Mouse (Mus musculus): Measurements from ENCODE around the gene Neu1.

Gene Neu1

DNA sequence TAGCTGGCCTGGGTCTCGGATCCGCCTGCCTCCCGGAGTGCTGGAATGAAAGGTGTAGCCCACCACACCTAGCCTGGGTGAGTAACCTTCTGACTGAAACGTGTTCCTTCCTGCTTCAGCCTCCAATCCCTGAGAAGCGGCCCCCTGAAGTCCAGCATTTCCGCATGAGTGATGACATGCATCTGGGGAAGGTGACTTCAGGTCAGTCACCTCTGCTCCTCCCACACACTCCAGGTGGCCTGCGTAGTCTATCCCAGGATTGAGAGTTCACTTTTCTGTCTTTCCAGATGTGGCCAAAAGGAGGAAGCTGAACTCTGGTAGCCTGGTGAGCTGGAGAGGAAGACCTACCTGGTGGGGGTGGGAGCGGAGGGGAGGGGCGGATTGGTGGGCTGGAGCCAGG lies 28.2 kb upstream of the Neu1 start:
- no peak for DNase-seq (ENCODE audit: low read depth, low spot score)

DNA sequence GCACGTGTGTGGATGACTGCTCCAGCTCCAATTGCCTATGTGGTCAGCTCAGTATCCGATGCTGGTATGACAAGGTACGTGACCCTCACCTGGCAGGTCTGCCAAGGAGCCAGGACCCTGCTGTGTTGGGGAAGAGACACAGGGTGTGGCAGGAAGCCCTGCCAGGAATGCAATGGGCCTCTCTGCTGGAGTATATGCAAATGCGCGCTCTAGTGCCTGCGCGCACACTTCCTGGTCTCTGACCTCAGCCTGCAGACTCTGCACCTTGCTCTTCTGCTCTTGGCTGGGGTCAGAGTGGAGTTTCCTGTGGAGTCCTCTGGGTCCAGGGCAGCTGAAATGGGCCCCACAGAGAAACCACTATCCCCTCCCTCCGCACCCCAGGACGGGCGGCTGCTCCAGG lies 20.1 kb upstream of the Neu1 start:
- DNase-seq (ENCODE audit: low read depth, low spot score): no peak

DNA sequence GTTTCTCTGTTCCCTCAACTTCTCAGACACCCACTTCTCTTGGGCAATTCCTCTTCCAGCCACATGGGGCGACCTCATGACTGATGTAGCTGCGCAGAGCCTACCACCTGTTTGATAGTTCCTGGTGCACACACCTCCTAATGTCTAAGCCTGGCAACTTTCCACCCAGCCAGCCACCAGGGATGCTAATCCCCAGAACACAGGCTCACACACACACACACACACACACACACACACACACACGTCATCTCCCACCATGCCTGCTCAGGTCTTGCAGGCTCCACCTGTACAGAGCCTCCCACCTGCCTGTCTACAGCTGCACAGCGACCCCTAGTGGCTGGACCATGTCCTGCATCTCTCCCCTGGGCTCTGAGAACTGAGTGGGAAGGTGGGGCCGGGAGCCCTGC lies 19.1 kb upstream of the Neu1 start:
- DNase-seq (ENCODE audit: low read depth, low spot score): no peak

DNA sequence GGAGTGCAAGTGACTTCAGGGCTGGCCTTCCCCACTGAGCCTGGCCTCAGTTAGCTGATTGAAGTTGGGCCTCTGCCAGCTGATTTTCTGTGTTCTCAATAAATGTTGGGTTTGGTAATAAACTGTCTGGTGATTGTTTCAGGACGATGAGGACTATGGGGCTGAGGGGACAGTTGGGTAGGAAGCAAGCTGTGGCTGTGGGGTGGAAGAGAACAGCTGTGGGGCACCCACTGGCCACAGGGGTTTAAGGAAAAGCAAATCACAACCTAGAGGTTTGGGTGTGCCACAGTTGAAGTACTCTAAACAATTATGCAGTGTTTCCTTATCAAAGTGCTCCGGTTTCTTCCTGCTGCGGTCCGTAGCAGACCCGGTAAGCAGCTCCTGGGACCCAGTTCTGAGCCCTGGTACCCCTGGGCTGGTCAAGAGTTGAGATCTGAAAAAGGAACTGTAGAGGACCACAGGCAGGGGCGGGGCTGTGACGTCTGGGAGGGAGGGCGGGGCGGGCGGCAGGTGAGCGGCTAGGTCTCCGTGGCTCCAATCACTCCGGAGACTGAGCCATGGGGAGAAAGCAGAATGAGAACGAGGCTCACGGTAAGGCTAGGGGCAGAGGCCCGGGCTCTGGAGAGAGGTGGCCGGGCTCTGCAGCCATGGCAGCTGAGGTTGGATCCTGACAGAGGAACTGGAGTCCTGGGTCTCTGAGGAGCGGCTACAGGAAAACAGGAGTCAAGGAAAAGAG lies 17.0 kb upstream of the Neu1 start, which contains the start of gene Slc44a4:
Slc44a4 (plus strand) TSS at position 537 of the 736 bp plus-strand sequence.
- DNase-seq (ENCODE audit: low read depth, low spot score): no peak

DNA sequence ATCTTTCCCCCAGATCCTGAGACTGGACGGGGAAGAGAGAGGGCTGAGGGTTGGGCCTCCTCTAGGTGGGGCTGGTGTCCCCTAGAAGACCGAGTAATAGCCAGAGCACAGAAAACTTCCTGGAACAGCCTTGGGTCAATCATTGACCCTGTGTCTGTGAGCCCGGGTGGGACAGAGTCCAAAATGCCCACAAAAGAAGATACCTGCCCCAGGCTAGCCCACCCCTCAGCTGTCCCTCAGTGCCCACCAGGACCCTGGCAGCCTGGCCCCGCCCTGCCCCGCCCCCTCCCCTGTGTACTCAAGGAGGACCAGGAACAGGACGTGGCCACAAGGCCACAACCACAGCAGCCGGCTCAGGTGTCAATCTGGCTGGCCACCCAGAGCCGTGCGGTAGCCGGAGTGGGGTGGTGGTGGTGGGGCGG lies 15.6 kb upstream of the Neu1 start:
- no peak for DNase-seq (ENCODE audit: low read depth, low spot score)

DNA sequence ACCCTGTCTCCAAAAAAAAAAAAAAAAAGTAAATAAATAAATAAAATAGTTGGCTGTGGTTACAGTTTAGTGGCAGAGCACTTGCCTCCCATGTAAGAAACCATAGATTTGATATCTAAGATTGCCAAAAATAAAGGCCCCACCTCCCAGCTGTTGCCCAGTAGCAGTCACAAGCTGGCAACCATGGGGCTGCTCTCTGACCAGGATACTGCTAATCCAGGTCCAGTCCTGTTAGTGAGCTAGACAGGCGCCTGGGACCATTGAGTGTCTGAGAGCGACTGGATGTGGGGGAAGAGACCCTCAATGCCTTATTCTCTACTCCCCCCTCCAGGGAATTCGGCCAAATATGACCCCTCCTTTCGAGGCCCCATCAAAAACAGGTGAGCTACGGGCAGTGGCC lies 14.7 kb upstream of the Neu1 start:
- no peak for DNase-seq (ENCODE audit: low read depth, low spot score)

DNA sequence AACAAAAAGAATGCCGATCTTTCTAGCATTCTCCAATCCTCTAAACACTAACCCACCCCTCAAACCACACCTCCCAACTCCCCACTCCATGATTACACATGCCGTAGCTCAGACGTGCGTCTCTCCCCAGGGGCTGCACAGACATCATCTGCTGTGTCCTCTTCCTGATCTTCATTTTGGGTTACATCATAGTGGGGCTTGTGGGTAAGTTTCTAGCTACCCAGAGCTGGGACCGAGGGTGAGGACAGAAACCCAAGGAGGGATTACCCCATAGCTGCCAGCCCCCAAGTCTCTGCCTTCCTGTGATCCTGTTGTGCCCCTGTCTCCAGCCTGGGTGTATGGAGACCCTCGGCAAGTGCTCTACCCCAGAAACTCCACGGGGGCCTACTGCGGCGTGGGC lies 13.9 kb upstream of the Neu1 start:
- DNase-seq (ENCODE audit: low read depth, low spot score): no peak

DNA sequence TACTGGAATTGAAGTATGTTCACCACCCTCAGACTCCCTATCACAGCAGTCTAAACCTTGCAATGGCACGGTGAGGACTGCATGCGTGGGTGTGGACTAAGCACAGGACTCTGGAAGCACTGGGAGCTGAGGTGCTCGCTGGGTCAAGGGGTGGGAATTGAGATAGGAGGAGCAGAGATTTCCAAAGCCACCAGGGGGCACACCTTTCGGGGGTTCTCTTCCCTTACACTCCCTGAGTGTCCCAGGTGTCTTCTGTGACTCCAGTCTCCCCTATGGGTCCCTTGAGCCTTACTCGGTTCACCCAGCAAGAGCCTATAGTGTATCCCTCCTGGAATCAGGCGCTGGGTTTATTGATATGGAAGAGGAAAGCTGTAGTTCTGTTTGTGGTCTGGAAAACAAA lies 8.1 kb upstream of the Neu1 start:
- DNase-seq (ENCODE audit: low read depth, low spot score): no peak

DNA sequence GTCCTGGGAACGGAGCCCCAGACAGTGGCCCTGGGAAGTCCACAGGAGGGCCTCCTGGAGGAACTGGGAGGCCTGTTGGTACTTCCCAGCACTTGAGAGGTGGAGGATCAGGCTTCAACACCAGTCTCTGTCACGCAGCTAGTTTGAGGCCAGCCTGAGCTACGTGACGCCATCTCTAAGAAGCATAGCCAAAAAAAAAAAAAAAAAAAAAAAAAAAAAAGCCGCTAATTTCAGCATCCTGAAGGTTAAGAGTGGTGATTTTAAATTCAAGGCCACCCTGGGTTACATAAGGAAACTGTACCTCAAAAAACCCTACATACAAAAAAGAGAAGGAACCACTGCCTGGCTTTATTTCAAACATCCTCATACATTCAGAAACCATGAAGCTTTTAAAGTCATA lies 6.8 kb upstream of the Neu1 start:
- DNase-seq (ENCODE audit: low read depth, low spot score): no peak

DNA sequence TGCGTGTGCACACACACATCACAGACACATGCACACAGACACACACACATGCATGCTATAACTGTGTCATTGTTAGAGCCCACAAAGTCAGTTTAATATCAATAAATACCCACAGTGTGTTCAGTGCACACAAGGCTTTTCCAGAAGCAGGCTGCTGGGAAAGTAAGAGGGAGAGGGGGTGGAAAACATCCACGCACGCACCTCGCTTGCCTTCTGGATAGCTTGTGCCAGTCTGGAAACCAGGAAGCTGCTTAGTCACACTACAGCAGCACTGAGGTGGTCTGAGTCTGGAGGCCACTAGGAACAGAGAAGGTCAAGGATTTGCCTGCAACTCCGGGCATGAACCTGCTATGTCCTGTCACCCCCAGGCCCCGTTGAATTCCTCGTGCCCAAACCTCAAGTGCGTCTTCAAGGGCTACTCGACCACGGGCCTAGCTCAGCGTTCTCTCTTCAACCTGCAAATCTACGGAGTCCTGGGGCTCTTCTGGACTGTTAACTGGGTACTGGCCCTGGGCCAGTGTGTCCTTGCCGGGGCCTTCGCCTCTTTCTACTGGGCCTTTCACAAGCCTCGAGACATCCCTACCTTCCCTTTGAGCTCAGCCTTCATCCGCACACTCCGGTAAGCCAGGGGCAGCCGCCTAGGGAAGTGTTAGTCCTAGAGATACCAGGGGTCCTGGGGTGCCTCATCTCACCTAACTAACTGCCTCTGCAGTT lies 3.6 kb upstream of the Neu1 start:
- no peak for DNase-seq (ENCODE audit: low read depth, low spot score)

DNA sequence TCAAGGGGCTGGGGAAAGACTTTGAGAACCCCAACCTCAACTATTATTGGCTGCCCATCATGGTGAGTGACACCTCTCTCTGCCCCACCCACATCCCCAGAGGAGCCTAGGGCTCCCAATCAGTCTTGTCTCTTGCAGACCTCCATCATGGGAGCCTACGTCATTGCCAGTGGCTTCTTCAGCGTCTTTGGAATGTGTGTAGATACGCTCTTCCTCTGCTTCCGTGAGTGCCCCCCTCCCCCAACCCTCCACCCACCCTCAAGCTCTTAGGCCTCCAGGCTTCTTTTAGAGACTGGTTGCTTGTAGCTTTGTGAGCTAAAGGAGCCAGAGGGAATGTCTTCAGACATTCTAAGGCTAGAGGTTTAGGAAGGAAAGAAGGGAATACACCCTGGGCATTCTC lies 2.2 kb upstream of the Neu1 start:
- no peak for DNase-seq (ENCODE audit: low read depth, low spot score)

DNA sequence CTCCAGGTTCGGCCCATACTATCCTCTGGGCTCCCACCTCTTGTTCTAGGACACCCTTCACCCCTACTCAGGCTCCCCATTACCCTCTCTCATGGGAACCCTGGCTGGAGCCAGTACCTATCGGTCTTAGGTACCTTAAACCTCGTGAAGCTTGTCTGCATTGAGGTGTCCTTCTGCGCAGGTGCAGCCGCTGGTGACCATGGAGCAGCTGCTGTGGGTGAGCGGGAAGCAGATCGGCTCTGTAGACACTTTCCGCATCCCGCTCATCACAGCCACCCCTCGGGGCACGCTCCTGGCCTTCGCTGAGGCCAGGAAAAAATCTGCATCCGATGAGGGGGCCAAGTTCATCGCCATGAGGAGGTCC lies 664 bp downstream of the Neu1 start:
- no peak for DNase-seq (ENCODE audit: low read depth, low spot score)

DNA sequence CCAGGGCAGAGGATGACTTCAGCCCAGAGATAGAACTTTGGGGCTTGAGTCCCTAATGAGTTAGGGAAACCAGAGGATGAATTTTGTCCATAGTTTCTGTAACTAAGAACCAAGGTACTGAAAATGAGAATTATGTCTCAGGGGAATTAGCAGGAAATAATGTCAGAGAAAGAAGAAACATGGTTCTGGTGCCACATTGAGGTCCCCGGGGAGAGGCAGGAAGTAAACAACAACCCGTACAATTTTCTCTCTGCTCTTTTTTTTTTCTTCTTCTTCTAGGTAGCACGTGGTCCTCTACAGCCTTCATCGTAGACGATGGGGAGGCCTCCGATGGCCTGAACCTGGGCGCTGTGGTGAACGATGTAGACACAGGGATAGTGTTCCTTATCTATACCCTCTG lies 1.2 kb downstream of the Neu1 start:
- no peak for DNase-seq (ENCODE audit: low read depth, low spot score)

DNA sequence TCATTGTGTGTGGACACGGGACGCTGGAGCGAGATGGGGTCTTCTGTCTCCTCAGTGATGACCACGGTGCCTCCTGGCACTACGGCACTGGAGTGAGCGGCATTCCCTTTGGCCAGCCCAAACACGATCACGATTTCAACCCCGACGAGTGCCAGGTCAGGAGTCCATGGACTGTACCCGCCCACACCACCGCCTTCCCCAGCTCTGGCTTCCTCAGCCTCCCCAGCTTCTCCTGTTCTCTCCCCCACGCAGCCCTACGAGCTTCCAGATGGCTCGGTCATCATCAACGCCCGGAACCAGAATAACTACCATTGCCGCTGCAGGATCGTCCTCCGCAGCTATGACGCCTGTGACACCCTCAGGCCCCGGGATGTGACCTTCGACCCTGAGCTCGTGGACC lies 3.0 kb downstream of the Neu1 start:
- DNase-seq (ENCODE audit: low read depth, low spot score): no peak

DNA sequence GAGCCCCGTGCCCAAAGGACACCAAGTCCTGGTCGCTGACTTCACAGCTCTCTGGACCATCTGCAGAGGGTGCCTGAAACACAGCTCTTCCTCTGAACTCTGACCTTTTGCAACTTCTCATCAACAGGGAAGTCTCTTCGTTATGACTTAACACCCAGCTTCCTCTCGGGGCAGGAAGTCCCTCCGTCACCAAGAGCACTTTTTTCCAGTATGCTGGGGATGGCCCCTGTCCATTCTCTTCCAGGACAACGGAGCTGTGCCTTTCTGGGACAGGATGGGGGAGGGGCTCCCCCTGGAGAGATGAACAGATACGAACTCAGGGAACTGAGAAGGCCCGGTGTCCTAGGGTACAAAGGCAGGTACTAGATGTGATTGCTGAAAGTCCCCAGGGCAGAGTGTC lies 3.8 kb downstream of the Neu1 start:
- no peak for DNase-seq (ENCODE audit: low read depth, low spot score)

DNA sequence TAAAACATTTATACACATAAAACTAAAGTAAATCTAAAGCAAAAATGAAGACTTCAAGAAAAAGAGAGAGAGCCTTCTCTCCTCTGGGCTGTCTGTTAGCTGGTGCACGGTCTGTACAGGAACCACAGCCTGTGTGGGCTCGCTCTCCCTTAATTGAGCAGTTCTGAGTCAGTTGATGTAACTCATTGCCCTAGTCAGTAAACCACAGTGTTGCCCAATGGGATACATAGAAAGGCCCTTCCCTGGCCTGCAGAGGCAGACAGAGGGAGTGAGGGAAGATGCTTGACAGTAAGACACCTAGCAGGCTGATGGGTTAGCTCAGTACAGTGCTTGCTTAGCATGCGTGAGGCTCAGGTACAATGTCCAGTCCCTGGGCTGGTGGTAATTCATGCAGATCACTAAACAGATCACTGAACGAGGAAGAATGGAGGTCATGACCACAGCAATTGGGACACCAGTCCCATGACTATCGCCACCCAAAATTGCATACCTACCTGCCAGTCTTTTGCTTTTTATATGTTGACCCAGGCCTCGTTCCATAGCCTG lies 7.0 kb downstream of the Neu1 start:
- DNase-seq (ENCODE audit: low read depth, low spot score): no peak

DNA sequence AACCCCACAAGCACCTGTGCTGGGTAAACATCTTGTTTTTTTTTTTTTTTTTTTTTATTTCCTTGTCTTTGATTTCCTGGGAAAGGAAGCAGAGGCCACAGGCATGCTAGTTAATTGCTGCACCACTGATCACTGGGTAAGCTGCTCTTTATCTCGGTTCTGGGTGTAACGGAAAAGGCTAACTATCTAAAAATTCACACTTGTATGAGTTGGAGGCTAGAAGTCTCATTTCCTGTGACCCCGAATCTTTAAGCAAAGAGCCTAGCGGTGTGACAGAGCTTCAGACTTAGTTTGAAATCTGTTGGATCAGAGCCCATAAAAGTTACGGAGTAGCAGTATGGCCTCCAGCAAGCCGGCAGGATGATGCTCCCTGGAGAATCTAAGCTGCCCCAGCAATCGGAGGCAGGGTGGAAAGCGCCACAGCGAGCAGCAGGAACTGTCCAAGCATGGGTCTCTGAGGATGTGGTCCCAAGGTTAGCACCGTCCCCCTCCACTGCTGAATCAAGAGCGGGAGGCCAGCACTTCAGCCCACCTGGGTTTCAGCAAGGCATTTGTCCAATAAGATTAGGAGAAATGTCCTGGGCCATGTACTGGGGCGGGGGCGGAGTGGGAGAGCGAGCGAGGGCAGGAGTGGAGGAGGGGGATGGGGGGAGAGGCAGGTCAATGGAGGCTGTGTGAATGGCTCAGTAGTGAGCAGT lies 10.4 kb downstream of the Neu1 start:
- DNase-seq (ENCODE audit: low read depth, low spot score): no peak

DNA sequence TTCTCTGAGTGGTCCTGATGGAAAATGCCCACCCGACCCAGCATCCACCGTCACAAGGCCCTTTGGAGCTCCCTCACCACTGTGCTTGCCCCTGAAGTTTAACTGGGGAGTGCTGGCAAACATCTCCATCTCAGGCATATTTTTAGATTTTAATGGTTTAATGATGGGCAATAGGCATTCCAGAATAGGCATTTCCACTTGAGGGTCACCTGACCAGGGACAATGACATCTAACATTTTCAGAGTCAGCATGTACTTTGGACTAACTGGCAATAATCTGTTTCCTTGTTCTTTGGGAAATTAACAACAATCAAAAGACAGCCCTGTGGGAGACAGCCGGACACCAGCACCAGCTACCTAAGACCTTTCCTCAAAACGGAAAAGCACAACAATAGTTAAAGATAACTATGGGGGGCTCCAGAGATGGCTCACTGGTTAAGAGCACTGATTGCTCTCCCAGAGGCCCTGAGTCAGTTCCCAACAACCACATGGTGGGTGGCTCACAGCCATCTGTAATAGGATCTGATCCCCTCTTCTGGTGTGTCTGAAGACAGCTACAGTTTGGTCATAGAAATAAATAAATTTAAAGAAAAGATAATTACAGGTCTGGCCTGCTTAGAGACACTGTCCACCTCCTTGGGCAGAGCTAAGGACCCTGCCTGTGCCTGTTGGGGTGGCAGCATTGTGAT lies 12.2 kb downstream of the Neu1 start:
- DNase-seq (ENCODE audit: low read depth, low spot score): no peak

DNA sequence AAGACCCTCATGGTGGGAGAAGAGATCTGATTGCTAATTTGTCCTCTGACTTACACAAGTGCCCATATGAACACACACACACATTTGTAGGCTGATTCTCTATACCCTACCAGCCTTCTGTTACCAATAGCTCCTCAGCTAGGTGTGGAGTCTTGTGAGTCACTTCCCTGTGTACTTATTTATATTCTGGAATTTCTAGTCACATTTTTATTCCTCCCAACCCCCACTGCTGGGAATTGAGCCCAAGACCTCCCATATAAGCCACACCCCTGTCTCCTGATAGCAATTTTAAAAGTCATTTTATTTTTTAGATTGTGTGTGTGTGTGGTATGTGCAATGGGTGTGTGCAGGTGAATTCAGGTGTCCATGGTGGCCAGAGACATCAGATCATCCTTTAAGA lies 13.3 kb downstream of the Neu1 start:
- DNase-seq (ENCODE audit: low read depth, low spot score): no peak

DNA sequence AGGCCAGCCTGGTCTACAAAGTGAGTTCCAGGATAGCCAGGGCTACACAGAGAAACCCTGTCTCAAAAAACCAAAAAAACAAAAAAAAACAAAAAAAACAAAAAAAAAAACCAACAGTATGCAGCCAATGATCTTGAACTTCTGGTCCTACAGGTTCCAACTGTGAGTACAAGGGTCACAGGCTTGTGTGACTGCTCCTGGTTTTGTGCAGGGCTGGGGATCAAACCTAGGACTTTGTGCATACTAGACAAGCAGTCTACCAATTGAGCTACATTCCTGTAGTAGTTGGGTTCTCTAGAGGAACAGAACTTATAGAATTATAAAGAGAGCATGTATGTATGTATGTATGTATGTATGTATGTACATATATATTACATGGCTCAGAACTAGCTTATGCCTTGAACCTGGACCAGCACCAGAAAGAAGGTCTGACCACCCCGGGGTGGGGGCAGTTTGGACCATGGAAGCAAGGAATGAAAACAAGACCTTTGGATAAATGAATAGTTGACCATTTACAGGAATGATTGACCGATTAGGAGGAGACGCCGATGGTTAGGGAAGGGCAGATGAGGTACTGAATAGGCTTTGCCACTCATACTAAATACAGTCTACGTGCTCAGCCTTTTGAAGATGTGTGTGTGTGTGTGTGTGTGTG lies 15.6 kb downstream of the Neu1 start:
- no peak for DNase-seq (ENCODE audit: low read depth, low spot score)

DNA sequence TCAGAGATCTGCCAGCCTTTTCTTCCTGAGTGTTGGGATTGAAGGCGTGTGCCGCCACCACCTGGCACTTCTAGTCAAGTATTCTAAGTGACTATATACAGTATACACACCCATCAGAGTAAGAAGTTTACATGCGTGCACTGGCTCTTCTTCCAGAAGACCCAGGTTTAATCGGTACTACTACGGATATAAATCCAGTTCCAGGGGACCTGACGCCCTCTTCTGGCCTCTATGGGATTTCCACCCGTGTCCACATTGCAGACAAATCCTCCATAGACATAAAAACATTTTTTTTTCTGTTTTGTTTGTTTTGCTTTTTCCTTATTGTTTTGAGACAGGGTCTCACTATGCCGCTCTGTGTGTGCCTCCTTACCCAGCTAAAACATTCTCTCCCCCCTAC lies 16.6 kb downstream of the Neu1 start:
- no peak for DNase-seq (ENCODE audit: low read depth, low spot score)
